Mouse (Mus musculus): ENCODE results near the gene Defb23.
"Not testable (repeated sequence)": the region's sequence is repeated elsewhere in the genome, so short reads cannot be mapped to it uniquely, and the experiment has no call there.

Gene Defb23

GRCm38 (mm10) chr2:152436983-152437860, 27.2 kb downstream of the Defb23 start:
- DNase-seq: peak; percentile 83

- DNase-seq: no peak
Observed at GRCm38 (mm10) chr2:152436405-152436901, 28.0 kb downstream of the Defb23 start.

- not testable (repeated sequence) for DNase-seq
Observed at GRCm38 (mm10) chr2:152428481-152428880, 35.9 kb downstream of the Defb23 start.

GRCm38 (mm10) chr2:152427493-152427892, 36.9 kb downstream of the Defb23 start:
- DNase-seq: no peak

- no peak for DNase-seq
Observed at GRCm38 (mm10) chr2:152415786-152416185, 48.6 kb downstream of the Defb23 start.

GRCm38 (mm10) chr2:152415287-152415686, 49.1 kb downstream of the Defb23 start, which contains the start of gene 6820408C15Rik:
TSS of gene 6820408C15Rik (plus strand) at chr2:152415587.
- DNase-seq: no peak

- peak; percentile 30 for DNase-seq
Observed at GRCm38 (mm10) chr2:152414591-152415165, 49.7 kb downstream of the Defb23 start, which contains the start of gene Zcchc3. TSS of gene Zcchc3 (minus strand) at chr2:152415027.

- DNase-seq: peak; percentile 28
Observed at GRCm38 (mm10) chr2:152413765-152414584, 50.4 kb downstream of the Defb23 start.

GRCm38 (mm10) chr2:152413158-152413764, 51.2 kb downstream of the Defb23 start:
- no peak for DNase-seq

GRCm38 (mm10) chr2:152412526-152413157, 51.8 kb downstream of the Defb23 start:
- no peak for DNase-seq

GRCm38 (mm10) chr2:152411471-152411870, 52.9 kb downstream of the Defb23 start:
- no peak for DNase-seq

GRCm38 (mm10) chr2:152410971-152411371, 53.4 kb downstream of the Defb23 start:
- no peak for DNase-seq

- DNase-seq: no peak
Observed at GRCm38 (mm10) chr2:152409781-152410180, 54.6 kb downstream of the Defb23 start.

Data from thymus, postnatal 14 days (tissue).